Mouse (Mus musculus): ENCODE measurements around the gene Itpr3. TPM values are rescaled to one million over a fixed set of nuclear protein-coding genes. Genes with fewer than 3 reads are reported as not detected.

The Itpr3 gene
- total RNA-seq, 1 experiment: 44.1 TPM

DNA sequence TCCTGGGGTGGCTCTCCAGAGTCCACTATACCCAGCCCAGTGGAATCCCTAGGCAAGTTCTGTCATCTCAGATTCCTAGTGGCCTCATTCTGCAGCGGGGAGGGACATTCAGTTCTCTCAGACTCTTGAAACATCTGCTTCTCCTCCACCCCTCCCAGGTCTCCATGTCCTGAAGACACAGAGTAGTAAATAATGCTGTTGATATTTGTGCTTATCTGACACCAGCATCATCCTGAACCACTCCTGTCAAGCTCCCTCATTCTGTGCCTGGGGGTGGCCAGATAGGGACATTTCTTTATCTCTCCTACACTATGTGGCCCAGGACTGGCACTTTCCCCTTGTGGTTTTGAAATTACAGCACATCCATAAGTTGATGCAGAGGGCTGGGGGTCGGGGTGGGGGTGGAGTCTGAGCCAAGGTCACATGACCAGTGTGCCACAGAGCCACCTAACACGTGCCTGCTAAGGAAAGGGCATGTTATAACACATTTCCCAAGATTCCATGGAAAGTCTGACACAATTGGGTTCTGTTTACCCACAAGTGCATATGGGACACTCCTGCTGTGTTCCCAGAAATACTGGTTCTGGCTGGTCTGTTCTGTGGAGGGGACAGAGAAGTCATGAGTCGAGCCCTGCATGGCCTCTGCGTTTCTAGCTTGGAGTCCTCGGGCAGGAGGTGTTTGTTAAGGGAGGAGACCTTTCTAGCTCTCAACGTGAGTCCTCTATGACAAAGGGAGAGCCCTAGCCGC lies 96.0 kb downstream of the Itpr3 start:
- Histone ChIP-seq H3K27ac (ENCODE audit: insufficient read depth, low read depth, low read length, poor library complexity, severe bottlenecking) (no peak overlapping the region), H3K9ac (ENCODE audit: insufficient read depth, low read depth, low read length, poor library complexity, severe bottlenecking) (no peak overlapping the region), H3K4me3 (ENCODE audit: insufficient read depth in 1 of 2, low read depth in 1 of 2, low read length in 2 of 2, poor library complexity in 1 of 2, severe bottlenecking in 1 of 2) (no peak overlapping the region), H3K4me1 (ENCODE audit: control insufficient read depth in 2 of 2, insufficient read depth in 2 of 2, low read length in 2 of 2, poor library complexity in 1 of 2) (peaks cover 0 to 9% of the 10 kb centered on the region in 2 experiments; a peak in 1 of 4 replicates), H3K9me3 (ENCODE audit: control insufficient read depth, insufficient read depth, low read depth, low read length) (no peaks in the 10 kb centered on the region), H3K36me3 (ENCODE audit: control insufficient read depth, insufficient read depth, low read length, poor library complexity, severe bottlenecking) (no peaks in the 10 kb centered on the region)
- TF ChIP-seq ZNF384 (IDR thresholded peaks at IDR 0.05; ENCODE audit: low read depth, low read length): no peak
- no peak for TF ChIP-seq HCFC1 (IDR thresholded peaks at IDR 0.05; ENCODE audit: borderline replicate concordance, insufficient read depth, low read length)
- no peak for TF ChIP-seq ZC3H11A (IDR thresholded peaks at IDR 0.05; ENCODE audit: borderline replicate concordance, low read depth, low read length)
- no peak for TF ChIP-seq CHD2 (IDR thresholded peaks at IDR 0.05; ENCODE audit: low read depth, low read length)
- TF ChIP-seq MAFK (IDR thresholded peaks at IDR 0.05; ENCODE audit: insufficient read depth, low read depth, low read length): no peak
- DNase-seq (ENCODE audit: low read depth, low spot score): no peak
- in situ Hi-C loops (cut with MboI; ENCODE audit: low sequenced_read_pairs in 2 of 2, unreplicated experiment in 2 of 2): no loop called here

DNA sequence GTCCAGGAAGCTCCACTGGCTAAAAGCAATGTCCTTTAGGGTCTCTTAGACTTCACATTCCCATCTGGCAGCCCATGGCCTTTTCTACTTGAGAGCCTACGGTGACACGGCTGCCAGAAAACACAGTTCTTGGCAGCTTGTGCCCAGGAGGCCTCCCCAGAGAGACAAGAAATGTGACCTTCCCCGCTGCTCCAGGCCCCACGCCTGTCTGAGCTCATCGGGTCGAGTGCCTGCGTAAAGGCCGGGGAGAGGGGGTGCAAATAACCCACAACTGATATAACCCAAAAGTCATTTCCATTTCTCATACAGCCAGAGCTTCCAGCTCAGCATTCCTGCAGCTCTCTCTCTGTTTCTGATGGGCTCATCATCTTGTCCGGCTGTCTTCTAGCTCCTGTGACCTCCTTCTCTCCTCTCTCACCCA lies 96.7 kb downstream of the Itpr3 start:
- Histone ChIP-seq H3K27ac (ENCODE audit: insufficient read depth, low read depth, low read length, poor library complexity, severe bottlenecking) (no peak overlapping the region), H3K9me3 (ENCODE audit: control insufficient read depth, insufficient read depth, low read depth, low read length) (no peaks in the 10 kb centered on the region), H3K4me3 (ENCODE audit: insufficient read depth in 1 of 2, low read depth in 1 of 2, low read length in 2 of 2, poor library complexity in 1 of 2, severe bottlenecking in 1 of 2) (no peak overlapping the region), H3K36me3 (ENCODE audit: control insufficient read depth, insufficient read depth, low read length, poor library complexity, severe bottlenecking) (no peaks in the 10 kb centered on the region), H3K9ac (ENCODE audit: insufficient read depth, low read depth, low read length, poor library complexity, severe bottlenecking) (no peak overlapping the region), H3K4me1 (ENCODE audit: control insufficient read depth in 2 of 2, insufficient read depth in 2 of 2, low read length in 2 of 2, poor library complexity in 1 of 2) (peaks cover 0 to 6% of the 10 kb centered on the region in 2 experiments; a peak in 1 of 4 replicates)
- no peak for TF ChIP-seq ZC3H11A (IDR thresholded peaks at IDR 0.05; ENCODE audit: borderline replicate concordance, low read depth, low read length)
- no peak for TF ChIP-seq HCFC1 (IDR thresholded peaks at IDR 0.05; ENCODE audit: borderline replicate concordance, insufficient read depth, low read length)
- no peak for TF ChIP-seq ZNF384 (IDR thresholded peaks at IDR 0.05; ENCODE audit: low read depth, low read length)
- no peak for TF ChIP-seq MAFK (IDR thresholded peaks at IDR 0.05; ENCODE audit: insufficient read depth, low read depth, low read length)
- TF ChIP-seq CHD2 (IDR thresholded peaks at IDR 0.05; ENCODE audit: low read depth, low read length): no peak
- in situ Hi-C loops (cut with MboI; ENCODE audit: low sequenced_read_pairs in 2 of 2, unreplicated experiment in 2 of 2): no loop called here
- no peak for DNase-seq (ENCODE audit: low read depth, low spot score)

DNA sequence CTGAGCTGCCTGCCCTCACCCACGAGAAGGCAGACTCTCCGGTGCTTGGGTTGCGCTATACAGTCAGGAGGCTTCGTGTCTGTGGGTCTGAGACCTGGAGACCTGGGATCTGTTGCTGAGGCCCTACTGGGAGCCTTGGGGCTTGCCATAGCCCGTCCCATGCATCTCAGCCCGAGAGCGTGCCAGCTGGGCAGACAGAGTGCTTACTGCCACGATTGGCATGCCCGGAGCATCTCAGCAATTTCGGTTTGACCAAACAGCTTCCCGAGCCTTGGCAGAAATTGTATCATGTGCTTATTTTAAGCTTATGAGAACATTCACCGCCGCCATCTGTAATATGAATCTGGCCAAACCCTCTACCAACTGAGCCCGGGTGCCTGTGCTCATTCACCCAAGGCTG lies 97.2 kb downstream of the Itpr3 start:
- Histone ChIP-seq H3K9ac (ENCODE audit: insufficient read depth, low read depth, low read length, poor library complexity, severe bottlenecking) (no peak overlapping the region), H3K4me1 (ENCODE audit: control insufficient read depth in 2 of 2, insufficient read depth in 2 of 2, low read length in 2 of 2, poor library complexity in 1 of 2) (peaks cover 0 to 6% of the 10 kb centered on the region in 2 experiments; a peak in 1 of 4 replicates), H3K9me3 (ENCODE audit: control insufficient read depth, insufficient read depth, low read depth, low read length) (no peaks in the 10 kb centered on the region), H3K4me3 (ENCODE audit: insufficient read depth in 1 of 2, low read depth in 1 of 2, low read length in 2 of 2, poor library complexity in 1 of 2, severe bottlenecking in 1 of 2) (no peak overlapping the region), H3K27ac (ENCODE audit: insufficient read depth, low read depth, low read length, poor library complexity, severe bottlenecking) (no peak overlapping the region), H3K36me3 (ENCODE audit: control insufficient read depth, insufficient read depth, low read length, poor library complexity, severe bottlenecking) (no peaks in the 10 kb centered on the region)
- DNase-seq (ENCODE audit: low read depth, low spot score): no peak
- TF ChIP-seq CHD2 (IDR thresholded peaks at IDR 0.05; ENCODE audit: low read depth, low read length): no peak
- no peak for TF ChIP-seq MAFK (IDR thresholded peaks at IDR 0.05; ENCODE audit: insufficient read depth, low read depth, low read length)
- TF ChIP-seq HCFC1 (IDR thresholded peaks at IDR 0.05; ENCODE audit: borderline replicate concordance, insufficient read depth, low read length): no peak
- no peak for TF ChIP-seq ZNF384 (IDR thresholded peaks at IDR 0.05; ENCODE audit: low read depth, low read length)
- no peak for TF ChIP-seq ZC3H11A (IDR thresholded peaks at IDR 0.05; ENCODE audit: borderline replicate concordance, low read depth, low read length)
- in situ Hi-C loops (cut with MboI; ENCODE audit: low sequenced_read_pairs in 2 of 2, unreplicated experiment in 2 of 2): no loop called here

DNA sequence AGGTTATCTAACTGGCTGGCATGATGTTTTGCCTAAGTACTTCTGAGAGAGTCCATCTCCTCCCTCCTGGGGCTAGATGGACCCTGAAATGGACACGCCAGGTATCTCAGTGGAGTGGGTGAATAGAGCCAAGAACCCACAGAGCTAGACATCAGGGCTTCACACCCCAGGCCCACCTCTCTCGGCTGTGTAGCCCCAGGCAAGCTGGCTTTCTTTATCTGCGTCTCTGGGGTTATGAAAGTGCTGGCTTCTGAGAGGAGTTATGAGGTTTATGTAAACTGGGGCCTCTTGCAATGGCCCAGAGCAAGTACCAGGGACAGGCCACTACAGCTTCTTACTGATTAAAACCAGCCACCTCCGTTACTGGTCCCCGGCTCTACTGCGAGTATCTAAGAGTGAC lies 97.8 kb downstream of the Itpr3 start:
- Histone ChIP-seq H3K9me3 (ENCODE audit: control insufficient read depth, insufficient read depth, low read depth, low read length) (no peaks in the 10 kb centered on the region), H3K36me3 (ENCODE audit: control insufficient read depth, insufficient read depth, low read length, poor library complexity, severe bottlenecking) (no peaks in the 10 kb centered on the region), H3K4me1 (ENCODE audit: control insufficient read depth in 2 of 2, insufficient read depth in 2 of 2, low read length in 2 of 2, poor library complexity in 1 of 2) (peaks cover 0 to 6% of the 10 kb centered on the region in 2 experiments; a peak in 1 of 4 replicates), H3K9ac (ENCODE audit: insufficient read depth, low read depth, low read length, poor library complexity, severe bottlenecking) (no peak overlapping the region), H3K4me3 (ENCODE audit: insufficient read depth in 1 of 2, low read depth in 1 of 2, low read length in 2 of 2, poor library complexity in 1 of 2, severe bottlenecking in 1 of 2) (no peak overlapping the region), H3K27ac (ENCODE audit: insufficient read depth, low read depth, low read length, poor library complexity, severe bottlenecking) (no peak overlapping the region)
- DNase-seq (ENCODE audit: low read depth, low spot score): no peak
- TF ChIP-seq MAFK (IDR thresholded peaks at IDR 0.05; ENCODE audit: insufficient read depth, low read depth, low read length) (no peak), ZNF384 (IDR thresholded peaks at IDR 0.05; ENCODE audit: low read depth, low read length) (no peak), CHD2 (IDR thresholded peaks at IDR 0.05; ENCODE audit: low read depth, low read length) (no peak), ZC3H11A (IDR thresholded peaks at IDR 0.05; ENCODE audit: borderline replicate concordance, low read depth, low read length) (no peak), HCFC1 (IDR thresholded peaks at IDR 0.05; ENCODE audit: borderline replicate concordance, insufficient read depth, low read length) (no peak)
- in situ Hi-C loops (cut with MboI; ENCODE audit: low sequenced_read_pairs in 2 of 2, unreplicated experiment in 2 of 2): no loop called here

Measured in ES-E14 (cell line).